Mouse (Mus musculus) kidney, postnatal 0 days (tissue): Measurements from ENCODE around the gene Mettl23. TPM values are rescaled to one million over a fixed set of nuclear protein-coding genes. Genes with fewer than 3 reads are reported as not detected.

Experiments used
- ATAC-seq: fragments of 200-750 bp; cut with Nextera tagmentation; replicated peaks from 2 replicates; pipeline ENCODE4 v1.8.0; 2017; ENCODE audit warnings: low read depth, moderate number of reproducible peaks, moderate TSS enrichment, moderate library complexity; ENCODE audit not compliant: low FRiP score
- DNase-seq: peaks from one replicate; pipeline ENCODE4 v3.0.0-alpha.2; 2016; ENCODE audit warnings: low spot score
- H3K27ac ChIP-seq: fragments of 300-500 bp; sonication (generic); 2 replicates; pipeline ENCODE4 v1.5.1; 2014; ENCODE audit warnings: mild to moderate bottlenecking
- H3K27me3 ChIP-seq: fragments of 300-500 bp; sonication (generic); 2 replicates; pipeline ENCODE4 v1.6.1; 2014; ENCODE audit warnings: low read length, mixed read lengths; ENCODE audit not compliant: insufficient read depth
- H3K36me3 ChIP-seq: fragments of 300-500 bp; sonication (generic); 2 replicates; pipeline ENCODE4 v1.6.1; 2014; ENCODE audit warnings: low read length, mixed read lengths; ENCODE audit not compliant: insufficient read depth
- H3K4me1 ChIP-seq: fragments of 300-500 bp; sonication (generic); replicated peaks from 2 replicates; pipeline ENCODE4 v1.6.1; 2014; ENCODE audit warnings: antibody characterized with exemption, low read length, mixed read lengths; ENCODE audit not compliant: insufficient read depth
- H3K4me2 ChIP-seq: fragments of 300-500 bp; sonication (generic); 2 replicates; pipeline ENCODE4 v1.6.1; 2014; ENCODE audit warnings: mild to moderate bottlenecking, low read length, moderate library complexity, mixed read lengths
- H3K4me3 ChIP-seq: fragments of 300-500 bp; sonication (generic); replicated peaks from 2 replicates; pipeline ENCODE4 v1.5.1; 2014; ENCODE audit warnings: low read depth, low read length
- H3K9ac ChIP-seq: fragments of 300-500 bp; sonication (generic); 2 replicates; pipeline ENCODE4 v1.6.1; 2014; ENCODE audit warnings: low read depth, low read length
- H3K9me3 ChIP-seq: fragments of 300-500 bp; sonication (generic); replicated peaks from 2 replicates; pipeline ENCODE4 v1.6.1; 2016; ENCODE audit warnings: low read length, inconsistent platforms, mixed read lengths
- CTCF ChIP-seq: IDR thresholded peaks from 2 replicates; pipeline ENCODE4 v1.5.1; 2016; ENCODE audit warnings: antibody characterized with exemption, low read depth, mild to moderate bottlenecking, moderate library complexity
- WGBS: fragments of 180-500 bp; shearing (Covaris S2); extraction: QIAGEN DNeasy Blood & Tissue Kit; methylation state at CpG from one replicate; pipeline ENCODE4 v1.1.7; 2014; 5-methylcytosine and 5-hydroxymethylcytosine counted together
- polyA plus RNA-seq: library from polyadenylated mRNA; unstranded; fragments of >200 nt; fragmentation: Nextera tagmentation; extraction: Ambion mirVana; gene quantifications from 2 replicates; pipeline ENCODE4 v1.2.1, GENCODE M21; 2015

Mettl23 gene
- polyA plus RNA-seq, 1 experiment from 2014 or later: 71.5 TPM

GRCm38 (mm10) chr11:116869641-116870040 lies 26.6 kb downstream of the Mettl23 start:
- ATAC-seq (no peak; the same call in 1 of the 2 replicates), DNase-seq (no peak)
- H3K4me3 ChIP-seq: no peak overlapping the region
- no peak overlapping the region for H3K4me2 ChIP-seq
- H3K9me3 ChIP-seq: no peaks in the 10 kb centered on the region
- WGBS: 74% methylated on average over 4 of the region's 4 CpGs
- TF ChIP-seq CTCF: no peak
- no peak overlapping the region for H3K9ac ChIP-seq
- H3K27ac ChIP-seq: no peak overlapping the region
- H3K36me3 ChIP-seq: peaks cover 26% of the 10 kb centered on the region
- no peaks in the 10 kb centered on the region for H3K27me3 ChIP-seq
- H3K4me1 ChIP-seq: no peaks in the 10 kb centered on the region

- Histone ChIP-seq H3K27ac (no peak overlapping the region), H3K4me3 (no peak overlapping the region), H3K27me3 (no peaks in the 10 kb centered on the region), H3K36me3 (peaks cover 24% of the 10 kb centered on the region), H3K4me1 (no peaks in the 10 kb centered on the region), H3K9me3 (no peaks in the 10 kb centered on the region), H3K4me2 (no peak overlapping the region), H3K9ac (no peak overlapping the region)
- ATAC-seq (no peak), DNase-seq (no peak)
- WGBS: 88% methylated on average over 9 of the region's 9 CpGs
- no peak for TF ChIP-seq CTCF
These were observed 28.5 kb downstream of the Mettl23 start for GRCm38 (mm10) chr11:116871538-116871937.

GRCm38 (mm10) chr11:116873987-116874386 lies 30.9 kb downstream of the Mettl23 start:
- no peak for DNase-seq
- ATAC-seq: no peak
- H3K9ac ChIP-seq: no peak overlapping the region
- H3K4me1 ChIP-seq: no peaks in the 10 kb centered on the region
- H3K27ac ChIP-seq: no peak overlapping the region
- no peak for TF ChIP-seq CTCF
- H3K9me3 ChIP-seq: no peaks in the 10 kb centered on the region
- no peaks in the 10 kb centered on the region for H3K27me3 ChIP-seq
- no peak overlapping the region for H3K4me2 ChIP-seq
- no peak overlapping the region for H3K4me3 ChIP-seq
- H3K36me3 ChIP-seq: peaks cover 23% of the 10 kb centered on the region
- 83% methylated on average over 20 of the region's 20 CpGs for WGBS

- DNase-seq (no peak), ATAC-seq (no peak)
- Histone ChIP-seq H3K4me3 (no peak overlapping the region), H3K36me3 (peaks cover 14% of the 10 kb centered on the region; the same call in 1 of the 2 replicates), H3K4me1 (no peaks in the 10 kb centered on the region), H3K27me3 (no peaks in the 10 kb centered on the region), H3K27ac (no peak overlapping the region), H3K9me3 (no peaks in the 10 kb centered on the region), H3K9ac (no peak overlapping the region), H3K4me2 (no peak overlapping the region)
- 84% methylated on average over 8 of the region's 8 CpGs for WGBS
- no peak for TF ChIP-seq CTCF
These were observed 35.4 kb downstream of the Mettl23 start for GRCm38 (mm10) chr11:116878454-116878853.

- Histone ChIP-seq H3K9me3 (no peaks in the 10 kb centered on the region), H3K36me3 (no peaks in the 10 kb centered on the region), H3K4me2 (no peak overlapping the region), H3K27ac (no peak overlapping the region), H3K4me3 (no peak overlapping the region), H3K9ac (no peak overlapping the region), H3K27me3 (no peaks in the 10 kb centered on the region), H3K4me1 (no peaks in the 10 kb centered on the region)
- TF ChIP-seq CTCF: no peak
- WGBS: 69% methylated on average over 7 of the region's 7 CpGs
- ATAC-seq (no peak), DNase-seq (no peak)
These were observed 37.8 kb downstream of the Mettl23 start for GRCm38 (mm10) chr11:116880839-116881238.

- no peaks in the 10 kb centered on the region for H3K27me3 ChIP-seq
- H3K4me1 ChIP-seq: no peaks in the 10 kb centered on the region
- H3K9me3 ChIP-seq: no peaks in the 10 kb centered on the region
- ATAC-seq (no peak), DNase-seq (no peak)
- no peak overlapping the region for H3K4me3 ChIP-seq
- H3K4me2 ChIP-seq: no peak overlapping the region
- 71% methylated on average over 5 of the region's 5 CpGs for WGBS
- no peak overlapping the region for H3K27ac ChIP-seq
- no peak overlapping the region for H3K9ac ChIP-seq
- no peak for TF ChIP-seq CTCF
- H3K36me3 ChIP-seq: no peaks in the 10 kb centered on the region
These were observed 38.4 kb downstream of the Mettl23 start for GRCm38 (mm10) chr11:116881440-116881839.

- no peak overlapping the region for H3K4me2 ChIP-seq
- no peaks in the 10 kb centered on the region for H3K27me3 ChIP-seq
- no peak overlapping the region for H3K27ac ChIP-seq
- DNase-seq: no peak
- H3K4me1 ChIP-seq: no peaks in the 10 kb centered on the region
- no peak overlapping the region for H3K9ac ChIP-seq
- ATAC-seq: no peak
- 83% methylated on average over 10 of the region's 10 CpGs for WGBS
- no peak for TF ChIP-seq CTCF
- H3K9me3 ChIP-seq: no peaks in the 10 kb centered on the region
- H3K4me3 ChIP-seq: no peak overlapping the region
- H3K36me3 ChIP-seq: no peaks in the 10 kb centered on the region
These were observed 39.4 kb downstream of the Mettl23 start for GRCm38 (mm10) chr11:116882446-116882845.
